Comparison of ENCODE assay signal across 8 mouse cellular contexts in genomic region chr14:31216846-31217245, GRCm38 (mm10). TPM values are rescaled to one million over a fixed set of nuclear protein-coding genes. Genes with fewer than 3 reads are reported as not detected.
DNase-seq lines count a peak whose midpoint lies in the region; ATAC-seq and TF ChIP-seq lines count a peak whose summit lies in the region.

TSS of gene Nisch (minus strand) at chr14:31216946.

- H3K27ac ChIP-seq in cerebellum, adult 2 months (ENCODE audit: insufficient read depth, low read length): peak within 1 kb of the TSS; percentile 51
- no peak within 1 kb of the TSS for H3K27ac ChIP-seq in MEL (ENCODE audit: control insufficient read depth, low read depth, low read length)
- H3K27ac ChIP-seq in forebrain, embryonic 15.5 days (replicated peaks): no peak within 1 kb of the TSS
- 0 out of 2 replicates have a peak within 1 kb of the TSS, but pooled peaks have one; percentile 26 for H3K27ac ChIP-seq in hindbrain, embryonic 13.5 days
- no peak within 1 kb of the TSS for H3K27ac ChIP-seq in liver, embryonic 15.5 days (replicated peaks)

- TF ChIP-seq RAD21 in MEL (IDR thresholded peaks at IDR 0.05; ENCODE audit: low read depth, low read length): no peak

- TF ChIP-seq CTCF in cerebellum, adult 2 months (IDR thresholded peaks at IDR 0.05; ENCODE audit: borderline replicate concordance, insufficient read depth, low read depth, low read length): no peak
- TF ChIP-seq CTCF in MEL (IDR thresholded peaks at IDR 0.05 in 2 of 3, conservative IDR thresholded peaks at IDR 0.05 in 1 of 3; ENCODE audit: control insufficient read depth in 1 of 3, insufficient read depth in 1 of 3, low read depth in 2 of 3, low read length in 3 of 3, poor library complexity in 1 of 3, severe bottlenecking in 1 of 3): no peak

- H3K9ac ChIP-seq in MEL (ENCODE audit: control insufficient read depth, low read depth, low read length, poor library complexity, severe bottlenecking): no peak within 1 kb of the TSS; the same call in 1 of the 2 replicates
- H3K9ac ChIP-seq in forebrain, embryonic 15.5 days (replicated peaks): no peak within 1 kb of the TSS; the same call in 1 of the 2 replicates
- peak within 1 kb of the TSS; percentile 56 for H3K9ac ChIP-seq in hindbrain, embryonic 13.5 days
- H3K9ac ChIP-seq in liver, embryonic 15.5 days: no peak within 1 kb of the TSS

- H3K4me1 ChIP-seq in cerebellum, adult 2 months (ENCODE audit: control insufficient read depth, insufficient read depth, low read length): peaks cover 17% of the 10 kb centered on the region
- peaks cover 0 to 2% of the 10 kb centered on the region in 2 experiments; a peak in 1 of 4 replicates for H3K4me1 ChIP-seq in MEL (ENCODE audit: control insufficient read depth in 1 of 2, insufficient read depth in 2 of 2, low read length in 2 of 2)
- peaks cover 13% of the 10 kb centered on the region; the same call in 1 of the 2 replicates for H3K4me1 ChIP-seq in forebrain, embryonic 15.5 days
- H3K4me1 ChIP-seq in hindbrain, embryonic 13.5 days (replicated peaks): peaks cover 16% of the 10 kb centered on the region
- H3K4me1 ChIP-seq in liver, embryonic 15.5 days (replicated peaks): peaks cover 31% of the 10 kb centered on the region

- no peak for DNase-seq in cerebellum, adult 2 months
- no peak for DNase-seq in cerebellum, adult 11-12 months
- no peak for DNase-seq in MEL (ENCODE audit: low read depth, low spot score)
- no peak for DNase-seq in thymus, postnatal 10 days (ENCODE audit: low spot score in 2 of 2)
- DNase-seq in kidney, postnatal 14 days: no peak

- TF ChIP-seq POLR2A in cerebellum, adult 2 months (IDR thresholded peaks at IDR 0.05; ENCODE audit: borderline replicate concordance, insufficient read depth, low read length): no peak
- no peak for TF ChIP-seq POLR2A in MEL (IDR thresholded peaks at IDR 0.05; ENCODE audit: control insufficient read depth in 1 of 2, insufficient read depth in 1 of 2, low read depth in 1 of 2, low read length in 2 of 2, poor library complexity in 1 of 2)

- H3K79me2 ChIP-seq in MEL (ENCODE audit: control insufficient read depth, insufficient read depth, low read length, poor library complexity): no peaks in the 10 kb centered on the region

- no peak within 1 kb of the TSS for H3K4me2 ChIP-seq in forebrain, embryonic 15.5 days (replicated peaks)
- H3K4me2 ChIP-seq in hindbrain, embryonic 13.5 days: peak within 1 kb of the TSS; percentile 20; the same call in 1 of the 2 replicates
- H3K4me2 ChIP-seq in liver, embryonic 15.5 days: no peak within 1 kb of the TSS

- 90% methylated on average over 2 of the region's 2 CpGs for WGBS in cerebellum, adult 2 months
- 51% methylated on average over 2 of the region's 2 CpGs for WGBS in forebrain, embryonic 15.5 days
- 65% methylated on average over 2 of the region's 2 CpGs for WGBS in hindbrain, embryonic 13.5 days
- 58% methylated on average over 2 of the region's 2 CpGs for WGBS in liver, embryonic 15.5 days (ENCODE audit: insufficient replicate concordance)

- H3K9me3 ChIP-seq in MEL (replicated peaks; ENCODE audit: insufficient read depth, low read length): no peaks in the 10 kb centered on the region
- H3K9me3 ChIP-seq in forebrain, embryonic 15.5 days: no peaks in the 10 kb centered on the region
- no peaks in the 10 kb centered on the region for H3K9me3 ChIP-seq in hindbrain, embryonic 13.5 days
- H3K9me3 ChIP-seq in liver, embryonic 15.5 days (replicated peaks): no peaks in the 10 kb centered on the region

- no peaks in the 10 kb centered on the region for H3K27me3 ChIP-seq in cerebellum, adult 2 months (ENCODE audit: control insufficient read depth, insufficient read depth, low read length)
- peaks cover 0 to 5% of the 10 kb centered on the region in 2 experiments; a peak in 2 of 4 replicates for H3K27me3 ChIP-seq in MEL (ENCODE audit: control insufficient read depth in 1 of 2, insufficient read depth in 2 of 2, low read length in 2 of 2)
- H3K27me3 ChIP-seq in forebrain, embryonic 15.5 days: no peaks in the 10 kb centered on the region
- peaks cover 6% of the 10 kb centered on the region; the same call in 1 of the 2 replicates for H3K27me3 ChIP-seq in hindbrain, embryonic 13.5 days
- peaks cover 7% of the 10 kb centered on the region; the same call in 1 of the 2 replicates for H3K27me3 ChIP-seq in liver, embryonic 15.5 days

- H3K36me3 ChIP-seq in MEL (ENCODE audit: control insufficient read depth in 1 of 2, insufficient read depth in 2 of 2, low read length in 2 of 2): no peaks in the 10 kb centered on the region
- H3K36me3 ChIP-seq in forebrain, embryonic 15.5 days: no peaks in the 10 kb centered on the region
- H3K36me3 ChIP-seq in hindbrain, embryonic 13.5 days: no peaks in the 10 kb centered on the region
- no peaks in the 10 kb centered on the region for H3K36me3 ChIP-seq in liver, embryonic 15.5 days (replicated peaks)

- no peak for ATAC-seq in forebrain, embryonic 15.5 days (replicated peaks)
- ATAC-seq in hindbrain, embryonic 13.5 days (ENCODE audit: low FRiP score): no peak
- no peak for ATAC-seq in liver, embryonic 15.5 days (ENCODE audit: insufficient read depth)

- no peak for TF ChIP-seq EP300 in MEL (IDR thresholded peaks at IDR 0.05; ENCODE audit: low read depth in 1 of 2, low read length in 2 of 2)

- peak within 1 kb of the TSS; percentile 0 for H3K4me3 ChIP-seq in cerebellum, adult 2 months (replicated peaks; ENCODE audit: insufficient read depth, low read depth, low read length)
- no peak within 1 kb of the TSS for H3K4me3 ChIP-seq in MEL (ENCODE audit: control insufficient read depth in 1 of 2, insufficient read depth in 1 of 2, low read depth in 2 of 2, low read length in 2 of 2)
- H3K4me3 ChIP-seq in forebrain, embryonic 15.5 days: no peak within 1 kb of the TSS
- H3K4me3 ChIP-seq in hindbrain, embryonic 13.5 days: no peak within 1 kb of the TSS
- no peak within 1 kb of the TSS for H3K4me3 ChIP-seq in liver, embryonic 15.5 days (replicated peaks)

TF ChIP-seq in MEL, 35 proteins besides CTCF, POLR2A, EP300 and RAD21:
- TF ChIP-seq CHD1 (IDR thresholded peaks at IDR 0.05; ENCODE audit: low read depth, low read length): no peak
- TF ChIP-seq POLR2AphosphoS5 (IDR thresholded peaks at IDR 0.05; ENCODE audit: borderline replicate concordance, low read depth, low read length): no peak
- TF ChIP-seq NRF1 (IDR thresholded peaks at IDR 0.05; ENCODE audit: insufficient read depth, low read depth, low read length, poor library complexity, severe bottlenecking): no peak
- TF ChIP-seq HCFC1 (IDR thresholded peaks at IDR 0.05; ENCODE audit: low read depth, low read length): no peak
- TF ChIP-seq TCF12 (IDR thresholded peaks at IDR 0.05; ENCODE audit: low read depth, low read length): no peak

RNA-seq across cellular contexts. Expression of gene Nisch, which starts in this region (rescaled TPM):
- polyA plus RNA-seq in cerebellum, adult 2 months (2012; rRNA removed): 292 and 304 TPM in 2 replicates
- total RNA-seq in MEL (2012; rRNA removed): 49.1 and 53.0 TPM in 2 replicates
- polyA plus RNA-seq in MEL (2012; ENCODE audit: insufficient read depth in 1 of 2, insufficient read length in 2 of 2, low read depth in 1 of 2, low replicate concordance in 2 of 2, missing spikeins in 1 of 2): 100 to 1,000 TPM in 1 of 2 experiments, not detected in 1; 154 TPM
- 339 and 356 TPM in 2 replicates for polyA plus RNA-seq in forebrain, embryonic 15.5 days (2015; fragmentation: Nextera tagmentation; extraction: Ambion mirVana)
- polyA plus RNA-seq in hindbrain, embryonic 13.5 days (2015; fragmentation: Nextera tagmentation; extraction: Ambion mirVana): 315 and 334 TPM in 2 replicates
- polyA plus RNA-seq in liver, embryonic 15.5 days (2015; fragmentation: Nextera tagmentation; extraction: Ambion mirVana): 92.3 and 115 TPM in 2 replicates

Comparison
In these comparisons a context has a peak if more than half of its experiments do, and no peak if none do; other contexts are left out.
1. H3K27ac ChIP-seq: peak in cerebellum, adult 2 months (single experiment) and hindbrain, embryonic 13.5 days (single experiment); none in MEL (single experiment), forebrain, embryonic 15.5 days (single experiment) and liver, embryonic 15.5 days (single experiment).